ENCODE assay signal across 12 mouse cellular contexts in the genomic region with DNA sequence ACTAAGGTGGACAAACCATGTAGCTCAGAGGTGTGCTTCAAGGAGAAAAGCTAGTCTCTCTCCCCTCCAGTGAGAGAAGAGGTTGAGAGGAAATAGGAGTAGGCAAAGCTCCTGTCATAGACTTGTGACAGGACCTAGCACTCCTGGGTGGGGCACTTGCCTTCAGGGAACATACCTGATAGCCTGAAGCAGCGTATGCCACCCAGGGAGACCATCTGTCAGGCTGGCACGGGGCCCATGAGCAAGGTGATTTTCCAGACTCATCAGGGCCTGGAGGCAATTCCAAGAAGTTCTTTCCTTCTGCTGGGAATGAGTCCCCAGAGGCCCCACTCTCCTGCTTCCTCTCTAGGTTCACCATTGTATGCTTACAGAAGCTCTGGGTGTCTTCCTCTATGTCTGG. TPM values are rescaled to one million over a fixed set of nuclear protein-coding genes. Genes with fewer than 3 reads are reported as not detected.
DNase-seq lines count a peak whose midpoint lies in the region; ATAC-seq lines count a peak whose summit lies in the region.
"Had no signal": no experiment of that assay in that cellular context is flagged by ENCODE, and none has a peak within 500 bp of the region (broad histone marks: within the 10 kb centered on the region; RNA-seq: fewer than 3 reads in every experiment).

No protein-coding gene starts in this region.

- no peak for ATAC-seq in forebrain, embryonic 14.5 days
- no peak for ATAC-seq in forebrain, embryonic 16.5 days
- ATAC-seq in midbrain, embryonic 14.5 days (ENCODE audit: low FRiP score, low TSS enrichment): no peak
- ATAC-seq: activated CD4-positive, CD25-positive, alpha-beta regulatory T cell, adult 4 months; hindbrain, postnatal 0 days had no signal

- no peak overlapping the region for H3K4me3 ChIP-seq in forebrain, embryonic 14.5 days (ENCODE audit: low read depth, low read length)
- H3K4me3 ChIP-seq in forebrain, embryonic 16.5 days (replicated peaks; ENCODE audit: low read length): no peak overlapping the region
- no peak overlapping the region for H3K4me3 ChIP-seq in midbrain, embryonic 14.5 days (replicated peaks; ENCODE audit: low read depth, low read length)

- no peak overlapping the region for H3K4me2 ChIP-seq in forebrain, embryonic 14.5 days (ENCODE audit: low read length)
- H3K4me2 ChIP-seq in forebrain, embryonic 16.5 days (ENCODE audit: low read length): no peak overlapping the region
- H3K4me2 ChIP-seq in midbrain, embryonic 14.5 days (ENCODE audit: low read length): no peak overlapping the region

- 64% methylated on average over 2 of the region's 2 CpGs for WGBS in forebrain, embryonic 14.5 days
- 55% methylated on average over 2 of the region's 2 CpGs for WGBS in forebrain, embryonic 16.5 days
- WGBS in midbrain, embryonic 14.5 days: 71% methylated on average over 2 of the region's 2 CpGs

- H3K9me3 ChIP-seq in forebrain, embryonic 14.5 days (replicated peaks; ENCODE audit: control insufficient read depth, low read length): no peaks in the 10 kb centered on the region
- no peaks in the 10 kb centered on the region for H3K9me3 ChIP-seq in forebrain, embryonic 16.5 days (ENCODE audit: control insufficient read depth, low read length)
- no peaks in the 10 kb centered on the region for H3K9me3 ChIP-seq in midbrain, embryonic 14.5 days (ENCODE audit: control insufficient read depth, low read length)
- H3K9me3 ChIP-seq: G1E had no signal

- peaks cover 14% of the 10 kb centered on the region; the same call in 1 of the 2 replicates for H3K4me1 ChIP-seq in forebrain, embryonic 14.5 days (ENCODE audit: control insufficient read depth, insufficient read depth, low read length)
- H3K4me1 ChIP-seq in forebrain, embryonic 16.5 days (replicated peaks; ENCODE audit: control insufficient read depth, insufficient read depth, low read length): peaks cover 17% of the 10 kb centered on the region
- H3K4me1 ChIP-seq in midbrain, embryonic 14.5 days (ENCODE audit: control insufficient read depth, insufficient read depth, low read length): peaks cover 34% of the 10 kb centered on the region; the same call in 1 of the 2 replicates

- H3K27me3 ChIP-seq in forebrain, embryonic 14.5 days (replicated peaks; ENCODE audit: control insufficient read depth, insufficient read depth, low read length): no peaks in the 10 kb centered on the region
- H3K27me3 ChIP-seq in forebrain, embryonic 16.5 days (replicated peaks; ENCODE audit: control insufficient read depth, insufficient read depth, low read length): no peaks in the 10 kb centered on the region
- no peaks in the 10 kb centered on the region for H3K27me3 ChIP-seq in midbrain, embryonic 14.5 days (ENCODE audit: control insufficient read depth, insufficient read depth, low read length)

- peak overlapping the region; percentile 44 for H3K27ac ChIP-seq in forebrain, embryonic 14.5 days (ENCODE audit: low read depth, low read length)
- H3K27ac ChIP-seq in forebrain, embryonic 16.5 days (ENCODE audit: low read length): no peak overlapping the region
- H3K27ac ChIP-seq in midbrain, embryonic 14.5 days (replicated peaks; ENCODE audit: low read depth, low read length): peak overlapping the region; percentile 56
- H3K27ac ChIP-seq: hindbrain, postnatal 0 days had no signal

- no peak for DNase-seq in forebrain, embryonic 14.5 days (ENCODE audit: low spot score)
- peak; percentile 75 for DNase-seq in brain, adult 2 months (ENCODE audit: low read depth, low spot score)
- peak; percentile 92 to 93 for DNase-seq in cerebellum, postnatal 25 days
- no peak for DNase-seq in midbrain, embryonic 14.5 days
- no peak for DNase-seq in layer of hippocampus, adult 9-10 months (ENCODE audit: low spot score)
- no peak for DNase-seq in lung, adult 18-20 months
- DNase-seq in thymus, adult 18-20 months: no peak
- DNase-seq: kidney, postnatal 25 days had no signal

- H3K9ac ChIP-seq in forebrain, embryonic 14.5 days (ENCODE audit: low read length): no peak overlapping the region
- H3K9ac ChIP-seq in forebrain, embryonic 16.5 days (replicated peaks; ENCODE audit: low read depth, low read length): no peak overlapping the region
- no peak overlapping the region for H3K9ac ChIP-seq in midbrain, embryonic 14.5 days (replicated peaks; ENCODE audit: low read length)

- no peaks in the 10 kb centered on the region for H3K36me3 ChIP-seq in forebrain, embryonic 14.5 days (ENCODE audit: control insufficient read depth, insufficient read depth, low read length)
- no peaks in the 10 kb centered on the region for H3K36me3 ChIP-seq in forebrain, embryonic 16.5 days (ENCODE audit: control insufficient read depth, insufficient read depth)
- no peaks in the 10 kb centered on the region for H3K36me3 ChIP-seq in midbrain, embryonic 14.5 days (ENCODE audit: control insufficient read depth, insufficient read depth, low read length)
- H3K36me3 ChIP-seq: G1E had no signal

RNA-seq across cellular contexts. Expression of a gene that starts 4.1 kb away (rescaled TPM):
- 75.8 and 95.0 TPM in 2 replicates for polyA plus RNA-seq in forebrain, embryonic 14.5 days (2014; fragmentation: Nextera tagmentation; extraction: Ambion mirVana)
- polyA plus RNA-seq in forebrain, embryonic 16.5 days (2015; fragmentation: Nextera tagmentation; extraction: Ambion mirVana): 90.1 and 96.2 TPM in 2 replicates
- polyA plus RNA-seq in midbrain, embryonic 14.5 days (2014; fragmentation: Nextera tagmentation; extraction: Ambion mirVana): 86.0 and 110 TPM in 2 replicates

Comparison
In these comparisons a context has a peak if more than half of its experiments do, and no peak if none do; other contexts are left out.
1. DNase-seq: peak in brain, adult 2 months (single experiment) and cerebellum, postnatal 25 days (2 of 2); none in forebrain, embryonic 14.5 days (single experiment), midbrain, embryonic 14.5 days (single experiment), layer of hippocampus, adult 9-10 months (single experiment), lung, adult 18-20 months (0 of 2) and thymus, adult 18-20 months (0 of 2).